8 mouse cellular contexts compared by ENCODE assay signal in the genomic region with DNA sequence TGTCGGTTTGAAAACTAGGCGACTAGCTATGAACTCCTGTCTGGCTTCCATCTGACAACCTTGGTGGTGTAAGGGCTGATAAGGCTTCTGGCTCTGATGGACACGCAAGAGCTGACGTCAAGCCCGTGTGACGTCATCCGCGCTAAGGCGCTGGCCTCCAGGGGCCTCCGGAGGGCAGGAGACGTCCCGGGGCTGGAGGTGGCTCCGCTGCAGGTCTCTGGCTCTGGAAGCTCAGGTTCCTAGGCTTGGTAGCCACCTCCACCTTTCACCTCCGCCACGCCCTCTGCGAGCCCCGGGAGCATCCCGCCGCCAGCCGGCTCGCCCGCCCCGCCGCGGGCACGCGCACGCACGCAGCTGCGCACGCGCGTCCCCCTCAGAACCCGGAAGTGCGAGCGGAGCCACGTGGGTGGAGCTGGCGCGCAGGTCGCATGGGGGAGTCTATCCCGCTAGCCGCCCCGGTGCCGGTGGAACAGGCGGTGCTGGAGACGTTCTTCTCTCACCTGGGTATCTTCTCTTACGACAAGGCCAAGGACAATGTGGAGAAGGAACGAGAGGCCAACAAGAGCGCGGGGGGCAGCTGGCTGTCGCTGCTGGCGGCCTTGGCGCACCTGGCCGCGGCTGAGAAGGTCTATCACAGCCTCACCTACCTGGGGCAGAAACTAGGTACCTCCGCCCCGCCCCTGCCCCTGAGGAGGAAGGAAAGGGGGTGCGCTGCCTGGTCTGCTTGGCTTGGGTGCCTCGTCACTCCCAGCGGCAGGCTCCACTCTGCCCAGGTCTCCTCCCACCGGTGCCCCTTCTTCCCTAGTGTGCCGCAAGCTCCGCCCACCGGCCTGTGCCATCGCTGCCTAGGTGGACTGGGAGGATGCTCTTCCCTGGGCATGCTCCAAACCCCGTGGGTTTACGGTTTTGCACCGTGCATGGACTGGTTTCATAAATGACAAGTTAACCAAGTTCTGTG. TPM values are rescaled to one million over a fixed set of nuclear protein-coding genes. Genes with fewer than 3 reads are reported as not detected.
DNase-seq lines count a peak whose midpoint lies in the region; ATAC-seq and TF ChIP-seq lines count a peak whose summit lies in the region.

A gene (plus strand): TSS at position 390 of the 958 bp plus-strand sequence.

- H3K27me3 ChIP-seq in E14TG2a.4 (ENCODE audit: insufficient read depth, low read length), result peaks cover 2% of the 10 kb centered on the region; the same call in 1 of the 2 replicates
- no peaks in the 10 kb centered on the region for H3K27me3 ChIP-seq in forebrain, embryonic 13.5 days
- no peaks in the 10 kb centered on the region for H3K27me3 ChIP-seq in neural tube, embryonic 15.5 days (replicated peaks)

- H3K4me3 ChIP-seq in E14TG2a.4 (replicated peaks; ENCODE audit: low read length), result peak within 1 kb of the TSS; percentile 97
- peak within 1 kb of the TSS; percentile 89 for H3K4me3 ChIP-seq in forebrain, embryonic 13.5 days
- H3K4me3 ChIP-seq in neural tube, embryonic 15.5 days (replicated peaks), result peak within 1 kb of the TSS; percentile 70

- peak within 1 kb of the TSS; percentile 75 for H3K9ac ChIP-seq in forebrain, embryonic 13.5 days
- H3K9ac ChIP-seq in neural tube, embryonic 15.5 days (replicated peaks), result peak within 1 kb of the TSS; percentile 71

- intact Hi-C loops in heart, postnatal 14 days (cut with DNase I), result no loop called here

- H3K27ac ChIP-seq in forebrain, embryonic 13.5 days, result no peak within 1 kb of the TSS
- H3K27ac ChIP-seq in neural tube, embryonic 15.5 days (replicated peaks), result peak within 1 kb of the TSS; percentile 86

- H3K4me2 ChIP-seq in forebrain, embryonic 13.5 days, result peak within 1 kb of the TSS; percentile 95
- H3K4me2 ChIP-seq in neural tube, embryonic 15.5 days, result peak within 1 kb of the TSS; percentile 83

- H3K9me3 ChIP-seq in E14TG2a.4 (ENCODE audit: low read length), result peaks cover 12% of the 10 kb centered on the region
- H3K9me3 ChIP-seq in forebrain, embryonic 13.5 days (replicated peaks), result no peaks in the 10 kb centered on the region
- no peaks in the 10 kb centered on the region for H3K9me3 ChIP-seq in neural tube, embryonic 15.5 days (replicated peaks)

- no peak for TF ChIP-seq CTCF in E14TG2a.4 (conservative IDR thresholded peaks at IDR 0.05; ENCODE audit: low read length)

- peak; percentile 82 for DNase-seq in c-Kit-positive CD71-positive TER-119-positive erythroid progenitor cells, embryonic 14.5 days (ENCODE audit: low spot score)
- peak; percentile 91 to 92 for DNase-seq in heart, postnatal 14 days
- peak; percentile 87 for DNase-seq in layer of hippocampus, adult 11-12 months (ENCODE audit: low spot score)
- peak; percentile 82 to 87 for DNase-seq in lung, adult 18-20 months
- DNase-seq in testis, postnatal 14 days (ENCODE audit: low spot score), result peak; percentile 85

- under 1% methylated on average over 66 of the region's 68 CpGs for WGBS in forebrain, embryonic 13.5 days
- WGBS in neural tube, embryonic 15.5 days, result under 1% methylated on average over 66 of the region's 68 CpGs

- H3K36me3 ChIP-seq in E14TG2a.4 (ENCODE audit: insufficient read depth, low read length), result peaks cover 18% of the 10 kb centered on the region
- H3K36me3 ChIP-seq in forebrain, embryonic 13.5 days (ENCODE audit: poor library complexity, severe bottlenecking), result no peaks in the 10 kb centered on the region
- 0 out of 2 replicates have a peak, but pooled peaks cover under 1% of the 10 kb centered on the region for H3K36me3 ChIP-seq in neural tube, embryonic 15.5 days

- peaks cover 42% of the 10 kb centered on the region for H3K4me1 ChIP-seq in E14TG2a.4 (replicated peaks; ENCODE audit: low read depth, low read length)
- peaks cover 10% of the 10 kb centered on the region for H3K4me1 ChIP-seq in forebrain, embryonic 13.5 days
- H3K4me1 ChIP-seq in neural tube, embryonic 15.5 days, result peaks cover 12% of the 10 kb centered on the region

- ATAC-seq in forebrain, embryonic 13.5 days, result peak; percentile 95
- peak; percentile 95 for ATAC-seq in neural tube, embryonic 15.5 days (ENCODE audit: low FRiP score)

RNA-seq across cellular contexts. Expression of the gene that starts here (rescaled TPM):
- polyA plus RNA-seq in forebrain, embryonic 13.5 days (2015; fragmentation: Nextera tagmentation; extraction: Ambion mirVana), result 1.7 and 2.3 TPM in 2 replicates
- total RNA-seq in heart, postnatal 14 days (2021), result 1 to 10 TPM; 1.0 to 1.6 TPM
- polyA plus RNA-seq in neural tube, embryonic 15.5 days (2015; fragmentation: Nextera tagmentation; extraction: Ambion mirVana), result 2.3 and 2.8 TPM in 2 replicates
